Mouse (Mus musculus) MEL-GATA-1-ER (cell line): ENCODE results near the gene Ak2.
A peak's percentile ranks its signal among the peaks of the same experiment; 100 is the strongest.

Source experiments
- DNase-seq: peaks from one replicate; pipeline ENCODE4 v3.0.0-alpha.2; 2012; ENCODE audit warnings: low read depth; ENCODE audit errors: extremely low read depth

The Ak2 gene

DNA sequence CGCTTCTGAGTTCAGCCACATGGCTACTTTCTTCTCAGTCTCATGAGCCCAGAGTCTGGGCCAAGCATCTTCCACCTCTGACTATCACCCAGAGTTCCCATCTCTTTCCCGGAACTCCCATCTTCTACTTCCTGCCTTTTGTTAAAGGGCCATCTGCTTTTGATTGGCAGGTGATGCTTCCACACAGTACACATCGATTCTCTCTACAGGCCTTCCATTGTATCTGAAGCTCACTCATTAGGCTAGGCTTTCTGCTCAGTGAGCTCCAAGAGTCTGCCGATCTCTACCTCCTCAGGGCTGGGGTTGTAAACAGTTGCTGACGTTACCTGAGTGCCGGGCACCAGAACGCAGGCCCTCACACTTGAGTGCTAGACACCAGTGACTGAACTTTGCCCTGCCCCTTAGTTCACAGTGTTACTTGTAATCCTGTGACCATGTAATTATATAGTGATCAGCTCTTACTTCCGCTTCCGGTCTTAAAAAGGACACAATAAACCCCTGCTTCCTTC is at the start of gene Ak2:
Gene Ak2, plus strand, starts transcription at position 459 of the 509 bp plus-strand sequence.
- DNase-seq = no peak

DNA sequence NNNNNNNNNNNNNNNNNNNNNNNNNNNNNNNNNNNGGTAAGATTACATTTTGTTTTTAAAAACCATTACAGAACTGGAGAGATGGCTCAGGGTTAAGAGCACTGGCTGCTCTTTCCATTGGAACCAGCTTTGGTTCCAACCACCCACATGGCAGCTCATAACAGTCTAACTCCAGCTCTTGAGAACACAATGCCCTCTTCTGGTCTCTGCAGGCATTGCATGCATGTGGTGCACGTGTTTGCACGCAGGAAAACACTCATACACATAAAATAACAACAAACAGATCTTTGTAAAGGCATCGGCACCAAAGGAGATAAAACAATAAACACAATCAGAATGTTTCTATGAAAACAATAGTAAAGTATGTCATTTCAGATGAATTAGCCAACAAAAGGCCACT is 49.4 kb upstream of the Ak2 start:
- DNase-seq = no peak

DNA sequence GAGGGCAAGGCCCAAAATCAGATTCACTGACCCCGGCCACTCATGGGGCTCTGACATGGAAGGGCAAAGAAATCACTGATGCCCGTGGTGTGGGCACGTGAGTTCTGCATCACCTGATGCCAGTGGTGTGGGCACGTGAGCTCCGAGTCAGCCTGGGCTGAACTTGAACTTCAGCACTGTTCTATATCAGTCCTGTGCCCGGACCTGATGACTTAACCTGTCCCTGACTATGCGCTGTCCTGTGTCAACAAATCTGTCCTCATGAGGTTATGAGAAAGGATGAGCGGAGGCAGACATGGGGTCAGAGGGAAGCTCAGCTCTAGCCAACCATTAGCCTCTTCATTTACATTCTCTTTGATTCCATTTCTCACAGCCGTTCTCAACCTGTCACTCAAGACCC is 45.0 kb upstream of the Ak2 start:
- no peak for DNase-seq

DNA sequence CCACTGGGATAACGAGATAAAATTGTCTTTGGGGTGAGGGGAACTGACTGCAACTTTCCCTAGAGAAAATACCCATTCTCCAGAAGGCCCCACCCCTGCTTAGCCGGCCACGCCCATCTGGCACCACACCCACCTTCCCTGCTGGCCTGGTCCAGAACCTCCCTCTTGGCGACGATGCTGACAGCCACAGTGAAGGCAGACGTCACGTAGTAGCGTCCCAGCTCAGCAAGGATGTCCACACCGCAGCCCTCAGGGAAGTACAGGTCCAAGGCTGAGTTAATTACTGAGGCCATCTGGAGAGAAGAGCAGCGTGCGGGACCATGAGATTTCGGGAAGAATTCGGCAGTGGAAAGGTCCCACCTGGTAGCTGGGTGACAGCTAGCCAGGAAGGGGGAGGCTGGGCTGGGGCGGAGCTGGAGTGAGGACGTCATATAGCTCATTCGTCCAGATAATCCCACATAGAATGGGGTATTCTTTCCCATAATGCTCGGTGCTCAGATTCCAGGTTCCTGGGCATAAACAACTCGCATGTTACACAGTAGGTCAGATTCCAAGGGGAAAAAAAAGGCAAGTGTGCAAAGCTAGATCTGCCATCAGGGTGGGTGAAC is 44.3 kb upstream of the Ak2 start:
- peak; percentile 70 for DNase-seq

DNA sequence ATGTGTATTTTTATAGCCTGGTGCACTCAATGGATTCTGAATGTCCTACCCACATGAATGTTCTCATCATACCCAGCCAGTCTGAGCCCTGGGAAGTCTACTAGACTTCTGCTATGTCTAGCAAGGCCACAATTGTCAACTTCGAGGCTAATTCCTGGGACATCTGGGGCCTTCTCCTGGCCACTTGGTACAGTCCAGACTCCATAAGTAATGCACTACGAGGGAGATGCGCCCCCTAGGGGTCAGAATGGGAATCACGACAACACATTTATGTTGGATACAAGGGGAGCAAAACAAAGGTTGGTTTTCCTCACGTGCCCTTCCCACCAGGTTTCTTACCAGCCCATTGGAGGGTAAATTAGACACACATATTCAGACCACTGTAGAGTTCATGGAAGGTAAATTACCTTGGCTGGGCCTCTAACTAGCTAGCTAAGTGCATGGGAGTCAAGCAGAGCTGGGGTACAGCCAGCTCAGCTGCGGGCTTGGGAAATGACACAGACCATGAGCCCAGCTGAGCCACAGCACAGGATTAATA is 43.6 kb upstream of the Ak2 start:
- peak; percentile 84 for DNase-seq

DNA sequence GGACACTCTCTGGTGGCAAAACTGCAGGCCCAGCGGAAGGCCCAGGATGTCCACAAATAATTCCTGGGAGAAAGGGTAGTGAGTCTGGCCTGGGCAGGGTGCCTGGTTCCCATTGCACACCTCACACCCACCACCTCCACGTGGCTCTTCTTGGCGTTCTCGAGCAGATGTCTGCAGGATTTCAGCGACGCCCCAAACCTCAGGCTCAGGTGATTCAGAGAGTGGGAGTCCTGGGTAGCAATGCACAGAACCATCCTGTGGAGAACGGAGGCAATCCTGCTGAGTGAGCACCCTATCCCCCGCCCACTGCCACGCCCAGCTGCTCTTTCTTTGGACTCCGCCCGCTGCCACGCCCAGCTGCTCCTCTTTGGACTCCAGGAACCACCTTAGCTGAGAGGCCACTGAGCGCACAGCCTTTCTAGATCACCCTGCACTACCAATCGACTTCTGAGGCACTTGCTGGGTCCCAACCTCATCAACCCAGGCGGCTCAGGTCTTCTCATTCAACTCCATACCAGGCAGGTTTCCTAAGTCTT is 42.2 kb upstream of the Ak2 start:
- peak; percentile 32 for DNase-seq

DNA sequence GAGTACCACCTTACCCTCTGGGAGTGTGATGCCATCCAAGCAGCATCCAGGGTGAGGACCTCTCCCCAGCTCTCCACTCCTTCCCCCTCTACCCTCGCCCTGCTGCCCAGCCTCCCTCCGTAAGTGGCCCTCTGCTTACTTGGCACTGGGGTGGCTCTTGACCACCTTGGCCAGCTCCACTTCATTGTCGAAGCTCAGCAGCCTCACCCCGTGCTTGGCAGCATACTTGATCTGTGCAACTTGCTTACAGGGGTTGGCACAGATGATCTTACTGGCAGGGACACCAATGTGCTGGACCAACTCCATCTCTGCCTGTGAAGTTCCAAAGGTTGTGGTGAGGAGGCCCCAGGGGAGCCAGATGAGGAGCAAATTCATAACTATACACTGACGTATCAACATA is 41.3 kb upstream of the Ak2 start:
- no peak for DNase-seq

DNA sequence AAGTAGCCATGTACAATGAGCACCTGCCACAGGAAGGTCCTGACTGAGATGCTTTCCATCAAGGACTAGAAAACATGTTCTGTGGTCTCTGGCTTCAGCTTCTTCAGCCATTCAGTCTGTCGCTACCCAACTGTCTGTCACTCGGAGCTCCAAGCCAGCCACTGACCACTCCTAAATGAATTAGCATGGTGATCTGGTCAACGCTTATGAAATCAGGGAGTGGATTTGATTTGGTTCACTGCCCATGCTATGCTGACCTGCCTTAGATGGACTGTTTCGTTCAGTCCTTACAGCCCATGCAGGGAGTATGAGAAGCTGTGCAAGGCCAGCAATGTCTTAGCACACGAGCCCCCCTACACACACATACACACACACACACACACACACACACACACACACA is 37.9 kb upstream of the Ak2 start:
- no peak for DNase-seq

DNA sequence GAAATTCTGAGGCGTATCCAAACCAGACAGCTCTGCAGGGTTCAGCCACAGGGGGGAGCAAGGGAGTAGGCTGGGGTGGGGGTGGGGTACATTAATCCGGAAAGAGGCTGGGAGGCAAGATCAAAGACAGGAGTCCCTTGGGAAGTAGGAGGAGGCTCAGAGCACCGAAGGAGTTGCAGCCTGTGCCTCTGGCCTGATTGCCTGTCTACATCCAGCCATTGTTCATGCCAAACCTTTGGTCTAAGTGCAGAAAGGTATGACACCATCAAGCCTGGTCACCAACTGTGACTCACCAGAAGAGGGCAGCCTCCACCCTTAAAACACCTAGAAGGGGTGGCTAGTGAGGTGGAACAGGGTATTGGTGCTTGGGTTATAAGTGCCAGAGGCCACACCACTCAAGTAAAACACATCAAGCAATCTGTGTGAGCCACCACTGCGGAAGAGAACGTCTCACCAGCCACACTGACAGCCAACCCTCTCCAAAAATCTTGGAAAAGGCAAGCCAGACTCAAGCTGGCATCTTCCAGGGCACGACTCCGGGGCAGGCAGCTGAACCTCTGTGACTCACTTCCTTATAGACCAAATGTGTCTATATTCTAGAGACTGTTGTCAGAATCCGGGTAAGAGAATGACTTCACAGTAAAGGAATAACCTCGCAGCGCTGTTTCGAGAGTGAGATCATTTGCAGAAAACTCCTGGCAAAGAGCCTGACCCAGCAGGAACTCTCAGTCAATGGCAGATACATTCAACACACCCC is 34.4 kb upstream of the Ak2 start:
- peak; percentile 59 for DNase-seq

DNA sequence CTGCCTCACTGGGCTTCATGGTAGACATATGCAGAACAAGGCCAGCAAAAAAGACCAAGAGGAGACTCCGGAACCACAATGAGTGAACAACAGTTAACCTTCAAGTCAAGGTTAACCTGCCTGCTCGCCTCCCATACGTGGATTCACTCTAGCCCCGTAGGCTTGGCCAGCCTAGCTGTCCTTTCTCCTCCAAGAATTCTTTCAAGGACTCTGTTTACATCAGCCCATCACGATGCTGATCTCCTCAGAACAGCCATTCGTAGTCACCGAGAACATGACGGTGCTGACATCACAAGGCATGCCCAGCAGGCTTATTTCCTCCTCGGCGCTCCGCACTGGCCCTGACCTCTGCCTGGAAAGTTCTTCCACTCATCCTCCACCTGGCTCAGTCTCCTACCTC is 33.6 kb upstream of the Ak2 start:
- DNase-seq = no peak

DNA sequence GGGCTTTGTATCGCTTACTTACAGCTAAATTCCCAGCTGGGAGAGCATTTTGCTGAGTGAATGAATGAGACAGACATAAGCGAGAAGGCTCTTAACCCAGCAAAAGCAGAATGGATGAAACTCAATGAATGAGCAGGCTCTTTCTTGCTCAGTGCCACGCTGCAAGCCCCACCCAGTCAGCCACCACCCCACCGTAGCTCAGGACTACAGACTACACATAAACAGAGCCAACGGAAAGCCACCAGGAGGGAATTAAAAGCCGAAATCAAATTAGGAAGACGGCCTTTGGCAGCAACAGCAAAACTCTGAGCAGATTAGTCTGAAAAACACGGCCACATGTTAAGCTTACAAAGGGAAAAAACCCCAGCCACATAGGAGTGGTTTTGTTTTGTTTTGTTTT is 32.9 kb upstream of the Ak2 start:
- DNase-seq = no peak

DNA sequence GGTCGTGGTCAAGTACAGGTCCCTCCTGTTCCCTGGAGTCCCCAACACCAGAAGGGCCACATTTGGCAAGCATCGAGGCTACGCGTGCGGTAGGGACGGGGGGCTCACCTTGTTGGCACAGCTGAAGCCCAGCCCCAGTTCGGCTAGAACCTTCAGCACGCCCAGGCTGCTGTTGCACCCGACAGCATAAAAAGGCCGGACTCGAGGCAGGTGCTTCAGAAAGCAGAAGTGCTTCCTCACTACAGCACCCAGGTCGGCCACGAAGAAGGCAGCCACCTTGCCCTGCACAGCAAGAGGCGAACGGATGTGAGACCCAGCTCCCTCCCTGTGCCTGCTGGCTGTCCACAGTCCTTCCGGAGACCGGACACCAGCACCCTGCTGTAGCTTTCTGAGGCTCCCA is 32.1 kb upstream of the Ak2 start:
- no peak for DNase-seq

DNA sequence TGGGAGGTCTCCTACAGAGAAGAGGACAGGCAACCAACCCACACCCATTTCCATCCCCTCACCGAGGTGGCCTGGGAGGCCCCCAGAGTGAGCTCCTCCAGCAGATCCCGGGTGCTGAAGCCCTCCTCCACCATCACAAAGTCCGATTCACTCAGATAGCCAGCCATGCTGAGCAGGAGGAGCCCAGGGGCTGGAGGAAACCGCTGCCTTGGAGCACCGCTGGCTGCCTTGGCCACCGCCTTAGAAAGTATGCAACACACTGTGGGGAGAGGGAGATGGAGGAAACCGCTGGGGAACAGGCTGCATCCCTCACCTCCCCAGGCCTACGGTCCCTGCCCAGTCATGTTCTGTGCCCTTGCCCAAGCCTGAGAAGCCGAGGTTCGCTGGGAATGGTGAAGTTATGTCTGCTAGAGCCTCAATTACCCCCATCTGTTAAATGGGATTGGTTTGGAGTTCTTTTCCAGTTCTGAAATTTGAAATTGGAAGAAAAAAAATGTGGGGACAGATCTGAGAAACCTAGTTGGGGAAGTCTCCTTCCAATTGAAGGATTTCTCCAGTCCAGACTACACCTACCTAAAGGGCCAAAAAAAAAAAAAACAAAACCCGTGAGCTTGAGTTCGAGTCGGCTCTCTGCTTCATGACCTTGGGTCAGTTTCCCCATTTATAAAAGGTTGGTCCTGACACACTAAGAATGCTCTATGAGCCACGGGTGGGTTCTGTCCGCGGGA is 30.3 kb upstream of the Ak2 start:
- DNase-seq = no peak

DNA sequence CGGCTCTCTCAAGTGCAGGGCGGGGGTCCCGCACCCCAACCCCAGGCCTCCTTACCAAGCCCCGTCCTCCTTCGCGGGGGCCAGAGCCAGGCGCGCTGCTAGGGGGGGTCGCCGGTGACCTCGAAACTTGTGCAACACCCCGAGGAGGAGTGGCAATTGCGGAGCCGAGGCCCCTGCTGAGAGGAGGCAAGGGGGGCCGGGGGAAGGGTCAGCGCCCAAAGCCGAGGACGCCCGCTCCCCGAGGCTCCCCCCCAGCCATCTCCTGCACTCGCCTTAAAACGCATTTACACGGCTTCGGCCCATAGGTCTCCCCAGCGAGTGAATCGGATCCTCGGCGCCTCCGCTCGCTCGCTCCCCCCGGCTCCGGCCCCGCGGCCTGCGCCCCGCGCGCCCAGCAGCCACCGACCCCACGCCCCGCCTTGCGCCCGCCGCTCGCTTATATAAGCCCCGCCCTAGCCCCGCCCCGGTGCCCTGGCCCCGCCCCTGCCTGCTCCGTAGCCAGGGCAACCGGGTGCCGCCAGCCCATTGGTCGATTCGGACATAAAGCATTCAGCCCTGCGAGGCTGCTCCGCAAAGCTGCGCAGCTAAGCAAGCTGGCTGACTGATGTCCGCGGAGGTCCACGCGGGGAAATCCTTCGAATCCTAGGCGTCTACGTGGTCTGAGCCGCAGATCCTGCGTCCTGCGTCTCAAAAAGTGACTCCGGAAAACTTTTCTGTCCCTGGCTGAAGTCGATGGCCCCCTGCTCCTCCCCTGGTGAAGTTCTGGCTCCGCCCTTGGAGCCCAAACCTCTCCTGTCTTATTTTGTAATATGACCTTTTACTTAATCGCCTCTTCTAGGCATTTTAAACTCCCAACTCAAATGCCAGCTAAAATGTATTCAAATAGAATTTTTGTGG is 29.5 kb upstream of the Ak2 start, which contains the start of gene Azin2:
Gene Azin2, minus strand, starts transcription at position 414 of the 897 bp plus-strand sequence.
- DNase-seq = peak; percentile 47

DNA sequence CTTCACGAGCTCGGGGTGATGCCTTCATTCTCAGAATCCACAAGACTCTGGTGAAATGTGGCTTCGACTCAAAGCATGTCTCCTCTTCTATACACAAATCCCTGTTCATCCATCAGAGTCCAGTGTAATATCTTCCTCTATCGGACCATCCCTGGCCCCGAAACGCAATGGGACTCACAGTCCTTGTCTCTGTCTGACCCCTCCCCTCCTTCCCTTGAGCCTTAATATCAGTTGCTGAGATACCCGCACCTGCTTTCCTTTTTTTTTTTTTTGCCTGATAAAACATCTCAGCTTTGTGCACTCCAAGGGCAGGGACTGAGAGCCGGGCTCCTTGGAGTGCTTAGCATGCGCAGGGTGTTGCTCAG is 28.9 kb upstream of the Ak2 start:
- no peak for DNase-seq

DNA sequence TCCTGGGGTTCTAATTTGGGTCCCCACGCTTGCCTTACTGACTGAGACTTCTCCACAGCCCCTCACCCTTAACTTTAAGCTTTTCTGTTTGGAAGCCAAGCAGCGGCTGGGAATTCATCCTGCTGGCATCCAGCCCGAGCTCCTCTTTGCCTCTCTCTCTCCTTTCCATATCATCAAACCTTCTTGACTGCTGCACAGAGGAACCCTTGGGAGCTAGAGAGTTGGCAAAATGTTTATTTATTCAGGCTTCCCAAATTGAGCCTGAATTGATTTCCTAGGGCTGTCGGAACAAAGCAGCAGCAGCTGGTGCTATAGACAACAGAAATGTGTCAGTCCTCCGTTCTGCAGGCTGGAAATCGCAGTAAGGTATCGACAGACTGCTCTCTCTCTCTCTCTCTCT is 25.0 kb upstream of the Ak2 start:
- no peak for DNase-seq

DNA sequence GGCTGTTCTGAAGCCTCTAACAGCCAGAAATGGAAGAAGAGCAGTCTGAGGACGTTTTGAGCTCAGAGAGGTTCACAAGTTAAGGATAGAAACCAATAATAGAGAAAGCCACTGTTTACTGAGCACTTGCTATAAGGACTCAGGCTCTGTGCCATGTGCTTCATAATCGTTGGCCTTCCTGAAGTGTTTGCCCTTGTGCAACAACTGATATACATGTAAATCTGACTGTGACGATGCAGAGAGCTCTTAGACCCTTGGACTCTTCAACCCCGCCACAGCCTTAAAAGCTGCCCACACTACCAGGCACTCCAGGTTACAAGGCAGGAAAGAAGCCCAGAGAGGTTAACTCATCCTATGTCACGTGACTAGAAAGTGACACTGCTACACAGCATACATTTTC is 22.7 kb upstream of the Ak2 start:
- no peak for DNase-seq

DNA sequence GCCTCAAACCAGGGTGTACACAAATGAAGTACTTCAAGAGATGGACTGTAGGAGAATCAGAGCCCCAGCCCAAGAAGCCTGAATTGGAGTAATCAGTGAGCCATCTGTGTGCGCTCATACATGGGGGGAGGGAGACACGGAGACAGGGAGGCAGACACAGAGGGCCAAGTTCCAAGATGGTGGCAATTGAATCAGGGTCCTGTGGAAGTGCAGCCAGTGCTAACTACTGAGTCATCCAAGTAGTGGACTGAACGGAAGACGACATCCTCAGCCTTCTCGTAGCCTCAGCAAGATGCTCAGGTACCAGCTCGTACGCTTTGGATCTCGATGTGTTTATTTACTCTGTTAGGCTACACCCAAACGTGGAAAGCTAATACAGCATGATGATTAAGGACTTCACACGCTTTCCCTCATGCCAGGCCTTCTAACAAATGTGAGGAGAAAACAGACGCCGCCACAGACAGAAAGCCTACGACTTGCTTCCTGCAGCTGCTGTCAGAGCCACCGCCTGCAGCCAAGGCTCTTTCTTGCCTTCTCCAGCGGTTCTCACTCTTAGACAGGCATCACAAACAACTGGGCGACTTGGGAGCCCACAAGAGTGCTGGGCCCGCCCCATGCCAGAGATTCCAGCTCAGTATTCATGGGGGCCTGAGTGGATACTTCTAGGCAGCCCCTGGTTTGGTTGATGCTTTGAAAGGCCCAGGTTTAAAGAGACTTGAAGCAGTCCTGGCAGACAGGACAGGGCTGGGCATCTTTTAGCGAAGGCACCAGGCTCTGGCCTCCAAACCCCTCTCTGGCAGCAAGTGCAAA is 21.9 kb upstream of the Ak2 start:
- DNase-seq = no peak

DNA sequence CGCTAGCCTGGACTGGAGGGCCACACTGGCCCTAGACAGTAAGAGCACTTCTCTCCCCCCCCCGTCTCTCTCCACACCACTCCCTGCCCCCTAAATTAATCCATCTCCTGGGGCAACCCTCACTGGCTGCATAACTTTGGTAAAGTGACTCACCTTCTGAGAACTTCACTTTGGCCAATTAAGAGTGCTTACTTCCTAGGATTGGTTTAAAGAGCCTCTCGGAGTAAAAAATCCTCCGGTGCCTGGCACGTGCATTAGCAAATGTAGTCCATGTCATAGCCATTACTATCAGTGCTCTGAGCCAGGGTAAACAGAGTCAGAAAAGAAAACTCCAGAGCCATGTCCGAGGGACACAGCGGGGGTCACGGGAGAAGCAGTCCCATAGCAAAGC is 21.3 kb upstream of the Ak2 start:
- DNase-seq = no peak

DNA sequence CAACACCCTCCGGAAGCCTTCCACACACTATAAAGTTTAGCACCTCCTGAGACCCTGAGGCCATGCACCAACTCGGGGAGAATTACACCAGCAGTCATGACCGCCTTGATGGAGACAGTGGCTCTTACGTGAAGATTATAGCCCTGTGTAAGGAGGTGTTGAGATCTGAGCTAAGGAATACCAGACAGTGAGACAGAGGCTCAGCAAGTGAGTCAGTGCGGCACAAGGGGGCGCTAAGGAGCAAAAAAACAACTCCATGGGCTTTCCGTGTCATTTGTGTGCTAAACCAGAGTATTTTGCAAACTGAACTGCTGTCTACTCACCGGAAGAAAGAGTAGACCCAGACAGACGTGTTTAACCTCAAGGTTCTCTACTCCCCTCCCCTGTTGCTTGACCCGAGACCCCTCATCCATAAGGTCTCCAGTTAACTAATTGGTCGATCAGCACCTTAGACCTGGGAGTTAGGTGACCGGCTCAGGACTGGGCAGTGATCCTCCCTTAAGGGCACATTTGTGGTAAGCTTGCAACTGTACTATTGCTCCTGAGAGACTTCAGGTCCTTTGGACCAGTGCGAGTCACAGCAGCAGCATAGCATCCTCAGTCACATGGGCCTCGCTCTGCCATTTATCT is 20.6 kb upstream of the Ak2 start:
- peak; percentile 55 for DNase-seq
